Mouse (Mus musculus) yolk sac, embryonic 10.5 days (tissue): ENCODE measurements around the gene Clec4a4.
"Not testable (repeated sequence)": the region's sequence is repeated elsewhere in the genome, so short reads cannot be mapped to it uniquely, and the experiment has no call there.

ENCODE experiments used
- DNase-seq: peaks from one replicate; pipeline ENCODE4 v3.0.0-alpha.2; 2017; ENCODE audit warnings: low spot score

Clec4a4 gene

GRCm38 (mm10) chr6:122989876-122990437 is at the start of gene Clec4a4:
Gene Clec4a4, plus strand, starts transcription at chr6:122990367.
- DNase-seq = no peak

GRCm38 (mm10) chr6:122946760-122947159 is 43.4 kb upstream of the Clec4a4 start:
- no peak for DNase-seq

GRCm38 (mm10) chr6:122952401-122952800 is 37.8 kb upstream of the Clec4a4 start, which contains the start of gene Clec4a3:
Gene Clec4a3, plus strand, starts transcription at chr6:122952515.
- no peak for DNase-seq

- no peak for DNase-seq
These were observed 25.6 kb upstream of the Clec4a4 start for GRCm38 (mm10) chr6:122964562-122964961.

GRCm38 (mm10) chr6:122969048-122969447 is 21.1 kb upstream of the Clec4a4 start:
- no peak for DNase-seq

- DNase-seq = not testable (repeated sequence)
These were observed 14.5 kb downstream of the Clec4a4 start for GRCm38 (mm10) chr6:123004696-123005095.

- no peak for DNase-seq
These were observed 15.4 kb downstream of the Clec4a4 start for GRCm38 (mm10) chr6:123005591-123005990.

GRCm38 (mm10) chr6:123049742-123050372 is 59.7 kb downstream of the Clec4a4 start, which contains the start of gene Clec4b1:
Gene Clec4b1, plus strand, starts transcription at chr6:123049962.
- DNase-seq = no peak
